Mouse (Mus musculus) limb, embryonic 10.5 days (tissue): ENCODE measurements around the gene Cdh22. TPM values are rescaled to one million over a fixed set of nuclear protein-coding genes. Genes with fewer than 3 reads are reported as not detected.

ENCODE experiments used
- DNase-seq: peaks from one replicate; pipeline ENCODE4 v3.0.0-alpha.2; 2017; ENCODE audit warnings: low spot score
- H3K27ac ChIP-seq: fragments of 300-500 bp; sonication (generic); 2 replicates; pipeline ENCODE4 v1.5.1; 2016; ENCODE audit warnings: mild to moderate bottlenecking
- H3K27me3 ChIP-seq: fragments of 300-500 bp; sonication (generic); 2 replicates; pipeline ENCODE4 v1.6.1; 2016; ENCODE audit warnings: low read depth, mild to moderate bottlenecking; ENCODE audit not compliant: poor library complexity, severe bottlenecking
- H3K36me3 ChIP-seq: fragments of 300-500 bp; sonication (generic); 2 replicates; pipeline ENCODE4 v1.6.1; 2016; ENCODE audit warnings: mild to moderate bottlenecking, moderate library complexity
- H3K4me1 ChIP-seq: fragments of 300-500 bp; sonication (generic); 2 replicates; pipeline ENCODE4 v1.6.1; 2016
- H3K4me3 ChIP-seq: fragments of 300-500 bp; sonication (generic); 2 replicates; pipeline ENCODE4 v1.5.1; 2016; ENCODE audit warnings: mild to moderate bottlenecking, moderate library complexity
- H3K9me3 ChIP-seq: fragments of 300-500 bp; sonication (generic); replicated peaks from 2 replicates; pipeline ENCODE4 v1.6.1; 2016; ENCODE audit warnings: mild to moderate bottlenecking
- WGBS: fragments of 180-500 bp; shearing (Covaris S2); methylation state at CpG from one replicate; pipeline ENCODE4 v1.1.7; 2016; 5-methylcytosine and 5-hydroxymethylcytosine counted together
- polyA plus RNA-seq: library from polyadenylated mRNA; unstranded; fragments of >200 nt; fragmentation: Nextera tagmentation; extraction: Ambion mirVana; gene quantifications from 2 replicates; pipeline ENCODE4 v1.2.1, GENCODE M21; 2016

Gene Cdh22
- polyA plus RNA-seq, 1 experiment from 2014 or later = 0.94 TPM

- WGBS = 60% methylated on average over 18 of the region's 18 CpGs
- H3K36me3 ChIP-seq = no peaks in the 10 kb centered on the region
- H3K4me1 ChIP-seq = peaks cover 32% of the 10 kb centered on the region
- H3K9me3 ChIP-seq = no peaks in the 10 kb centered on the region
- no peak for DNase-seq
- H3K4me3 ChIP-seq = no peak overlapping the region
- peaks cover 84% of the 10 kb centered on the region for H3K27me3 ChIP-seq
- no peak overlapping the region for H3K27ac ChIP-seq
Observed at GRCm38 (mm10) chr2:165262274-165262990, 27.8 kb upstream of the Cdh22 start.

- Histone ChIP-seq H3K4me1 (peaks cover 20% of the 10 kb centered on the region), H3K36me3 (no peaks in the 10 kb centered on the region), H3K4me3 (no peak overlapping the region), H3K27me3 (peaks cover 90% of the 10 kb centered on the region), H3K9me3 (no peaks in the 10 kb centered on the region), H3K27ac (no peak overlapping the region)
- WGBS = 82% methylated on average over 8 of the region's 8 CpGs
- DNase-seq = no peak
Observed at GRCm38 (mm10) chr2:165259859-165260258, 25.2 kb upstream of the Cdh22 start.

GRCm38 (mm10) chr2:165258321-165258720 is 23.7 kb upstream of the Cdh22 start:
- Histone ChIP-seq H3K27ac (no peak overlapping the region), H3K9me3 (no peaks in the 10 kb centered on the region), H3K27me3 (peaks cover 98% of the 10 kb centered on the region), H3K4me1 (peaks cover 27% of the 10 kb centered on the region), H3K36me3 (no peaks in the 10 kb centered on the region), H3K4me3 (no peak overlapping the region)
- DNase-seq = no peak
- 81% methylated on average over 6 of the region's 6 CpGs for WGBS

GRCm38 (mm10) chr2:165257151-165257834 is 22.6 kb upstream of the Cdh22 start:
- H3K36me3 ChIP-seq = no peaks in the 10 kb centered on the region
- WGBS = 60% methylated on average over 11 of the region's 11 CpGs
- peaks cover 26% of the 10 kb centered on the region for H3K4me1 ChIP-seq
- no peaks in the 10 kb centered on the region for H3K9me3 ChIP-seq
- no peak for DNase-seq
- H3K27ac ChIP-seq = no peak overlapping the region
- no peak overlapping the region for H3K4me3 ChIP-seq
- H3K27me3 ChIP-seq = peaks cover 98% of the 10 kb centered on the region

GRCm38 (mm10) chr2:165256213-165256612 is 21.6 kb upstream of the Cdh22 start:
- H3K4me1 ChIP-seq = peaks cover 21% of the 10 kb centered on the region
- DNase-seq = no peak
- H3K4me3 ChIP-seq = no peak overlapping the region
- H3K27ac ChIP-seq = no peak overlapping the region
- no peaks in the 10 kb centered on the region for H3K36me3 ChIP-seq
- H3K27me3 ChIP-seq = peaks cover 96% of the 10 kb centered on the region
- 71% methylated on average over 10 of the region's 10 CpGs for WGBS
- H3K9me3 ChIP-seq = no peaks in the 10 kb centered on the region

GRCm38 (mm10) chr2:165253867-165254266 is 19.2 kb upstream of the Cdh22 start:
- H3K36me3 ChIP-seq = no peaks in the 10 kb centered on the region
- WGBS = 4% methylated on average over 10 of the region's 10 CpGs
- H3K4me3 ChIP-seq = 0 out of 2 replicates have a peak overlapping the region, but pooled peaks have one; percentile 6
- no peaks in the 10 kb centered on the region for H3K9me3 ChIP-seq
- DNase-seq = no peak
- no peak overlapping the region for H3K27ac ChIP-seq
- H3K27me3 ChIP-seq = peaks cover 88% of the 10 kb centered on the region
- peaks cover 39% of the 10 kb centered on the region for H3K4me1 ChIP-seq

GRCm38 (mm10) chr2:165253269-165253668 is 18.6 kb upstream of the Cdh22 start:
- no peak overlapping the region for H3K4me3 ChIP-seq
- H3K36me3 ChIP-seq = no peaks in the 10 kb centered on the region
- DNase-seq = no peak
- 75% methylated on average over 8 of the region's 8 CpGs for WGBS
- no peak overlapping the region for H3K27ac ChIP-seq
- peaks cover 83% of the 10 kb centered on the region for H3K27me3 ChIP-seq
- peaks cover 45% of the 10 kb centered on the region for H3K4me1 ChIP-seq
- H3K9me3 ChIP-seq = no peaks in the 10 kb centered on the region

- peaks cover 50% of the 10 kb centered on the region for H3K4me1 ChIP-seq
- H3K4me3 ChIP-seq = no peak overlapping the region
- H3K27me3 ChIP-seq = peaks cover 83% of the 10 kb centered on the region
- no peak for DNase-seq
- H3K36me3 ChIP-seq = no peaks in the 10 kb centered on the region
- H3K27ac ChIP-seq = no peak overlapping the region
- no peaks in the 10 kb centered on the region for H3K9me3 ChIP-seq
- WGBS = 50% methylated on average over 9 of the region's 9 CpGs
Observed at GRCm38 (mm10) chr2:165252801-165253200, 18.1 kb upstream of the Cdh22 start.

GRCm38 (mm10) chr2:165252381-165252780 is 17.7 kb upstream of the Cdh22 start:
- Histone ChIP-seq H3K9me3 (no peaks in the 10 kb centered on the region), H3K27me3 (peaks cover 83% of the 10 kb centered on the region), H3K36me3 (no peaks in the 10 kb centered on the region), H3K27ac (no peak overlapping the region; the same call in 1 of the 2 replicates), H3K4me3 (no peak overlapping the region), H3K4me1 (peaks cover 54% of the 10 kb centered on the region)
- DNase-seq = no peak
- WGBS = 81% methylated on average over 8 of the region's 8 CpGs

- H3K27ac ChIP-seq = no peak overlapping the region
- H3K4me1 ChIP-seq = peaks cover 62% of the 10 kb centered on the region
- no peaks in the 10 kb centered on the region for H3K9me3 ChIP-seq
- WGBS = 56% methylated on average over 1 of the region's 1 CpGs
- H3K27me3 ChIP-seq = peaks cover 83% of the 10 kb centered on the region
- DNase-seq = no peak
- no peak overlapping the region for H3K4me3 ChIP-seq
- no peaks in the 10 kb centered on the region for H3K36me3 ChIP-seq
Observed at GRCm38 (mm10) chr2:165250903-165251302, 16.2 kb upstream of the Cdh22 start.

GRCm38 (mm10) chr2:165248967-165249366 is 14.3 kb upstream of the Cdh22 start:
- WGBS = 12% methylated on average over 3 of the region's 3 CpGs
- Histone ChIP-seq H3K27me3 (peaks cover 83% of the 10 kb centered on the region), H3K9me3 (no peaks in the 10 kb centered on the region), H3K4me3 (no peak overlapping the region), H3K36me3 (no peaks in the 10 kb centered on the region), H3K27ac (no peak overlapping the region), H3K4me1 (peaks cover 52% of the 10 kb centered on the region)
- DNase-seq = peak; percentile 49

- no peak overlapping the region for H3K27ac ChIP-seq
- H3K4me1 ChIP-seq = peaks cover 63% of the 10 kb centered on the region
- no peak overlapping the region for H3K4me3 ChIP-seq
- no peaks in the 10 kb centered on the region for H3K9me3 ChIP-seq
- no peak for DNase-seq
- H3K36me3 ChIP-seq = no peaks in the 10 kb centered on the region
- WGBS = 12% methylated on average over 11 of the region's 11 CpGs
- H3K27me3 ChIP-seq = peaks cover 84% of the 10 kb centered on the region
Observed at GRCm38 (mm10) chr2:165246349-165246748, 11.7 kb upstream of the Cdh22 start.

GRCm38 (mm10) chr2:165243122-165243720 is 8.6 kb upstream of the Cdh22 start:
- no peak overlapping the region for H3K27ac ChIP-seq
- H3K36me3 ChIP-seq = no peaks in the 10 kb centered on the region
- peaks cover 46% of the 10 kb centered on the region for H3K4me1 ChIP-seq
- peaks cover 100% of the 10 kb centered on the region for H3K27me3 ChIP-seq
- peak overlapping the region; percentile 33; the same call in 1 of the 2 replicates for H3K4me3 ChIP-seq
- 4% methylated on average over 11 of the region's 11 CpGs for WGBS
- no peaks in the 10 kb centered on the region for H3K9me3 ChIP-seq
- no peak for DNase-seq
